8 mouse cellular contexts compared by ENCODE assay signal in genomic region chr12:79641570-79642285, GRCm38 (mm10).
DNase-seq lines count a peak whose midpoint lies in the region; ATAC-seq and TF ChIP-seq lines count a peak whose summit lies in the region.

No protein-coding gene starts in this region.

- H3K9me3 ChIP-seq in CH12.LX (replicated peaks; ENCODE audit: low read length), result peaks cover 8% of the 10 kb centered on the region
- no peaks in the 10 kb centered on the region for H3K9me3 ChIP-seq in heart, embryonic 16.5 days (replicated peaks; ENCODE audit: control insufficient read depth, low read length)
- H3K9me3 ChIP-seq in limb, embryonic 10.5 days (replicated peaks), result no peaks in the 10 kb centered on the region

- in situ Hi-C loops in CH12.LX (cut with MboI; ENCODE audit: low pct_ligation_motif_present, low pct_unique_long_range_greater_than_20kb, low sequenced_read_pairs), result no loop called here

- H3K4me2 ChIP-seq in CH12.LX (ENCODE audit: insufficient read depth, low read depth, poor library complexity, severe bottlenecking), result peak overlapping the region; percentile 64; the same call in 1 of the 2 replicates
- no peak overlapping the region for H3K4me2 ChIP-seq in heart, embryonic 16.5 days (ENCODE audit: low read depth, low read length)

- TF ChIP-seq CTCF in gastrocnemius, adult 2 months (IDR thresholded peaks at IDR 0.05), result peak; percentile 63
- no peak for TF ChIP-seq CTCF in CH12.LX (conservative IDR thresholded peaks at IDR 0.05 in 1 of 2, IDR thresholded peaks at IDR 0.05 in 1 of 2; ENCODE audit: low read depth in 2 of 2, low read length in 2 of 2)
- no peak for TF ChIP-seq CTCF in small intestine, adult 2 months (IDR thresholded peaks at IDR 0.05; ENCODE audit: extremely low read depth, insufficient read length, insufficient replicate concordance, low read depth, low read length)

- dilution Hi-C loops in CH12.LX (cut with MboI; ENCODE audit: extremely low pct_ligation_motif_present, extremely low pct_unique_long_range_greater_than_20kb, low sequenced_read_pairs), result no loop called here

- no peaks in the 10 kb centered on the region for H3K79me2 ChIP-seq in CH12.LX (replicated peaks; ENCODE audit: control insufficient read depth, extremely low read depth, insufficient read depth, poor library complexity, severe bottlenecking)

- intact Hi-C loops in gastrocnemius, adult 2 months (cut with DNase I), result no loop called here

- peak overlapping the region; percentile 65; the same call in 1 of the 2 replicates for H3K9ac ChIP-seq in CH12.LX (ENCODE audit: insufficient read depth, low read depth)
- H3K9ac ChIP-seq in heart, embryonic 16.5 days (ENCODE audit: low read length), result no peak overlapping the region

- WGBS in heart, embryonic 16.5 days, result 65% methylated on average over 7 of the region's 7 CpGs
- WGBS in limb, embryonic 10.5 days, result 66% methylated on average over 7 of the region's 7 CpGs
- WGBS in small intestine, adult 2 months, result 55% methylated on average over 7 of the region's 7 CpGs

- no peak for ATAC-seq in heart, embryonic 16.5 days (replicated peaks; ENCODE audit: extremely low read depth, insufficient read depth, low FRiP score)

- DNase-seq in gastrocnemius, adult 2 months, result peak; percentile 66
- DNase-seq in gastrocnemius, postnatal 4 days (ENCODE audit: low spot score in 2 of 2), result no peak
- no peak for DNase-seq in CH12.LX (ENCODE audit: extremely low read depth)
- DNase-seq in limb, embryonic 10.5 days (ENCODE audit: low spot score), result no peak
- DNase-seq in embryo, embryonic 10.5 days (ENCODE audit: low spot score), result no peak
- DNase-seq in c-Kit-positive CD71-positive TER-119-positive erythroid progenitor cells, embryonic 14.5 days (ENCODE audit: low spot score), result no peak

- peak overlapping the region; percentile 31 for H3K27ac ChIP-seq in gastrocnemius, adult 2 months
- H3K27ac ChIP-seq in CH12.LX (ENCODE audit: insufficient read depth, low read depth), result peak overlapping the region; percentile 35; the same call in 1 of the 2 replicates
- peak overlapping the region; percentile 0; the same call in 1 of the 2 replicates for H3K27ac ChIP-seq in heart, embryonic 16.5 days (ENCODE audit: low read length)
- peak overlapping the region; percentile 42; the same call in 1 of the 2 replicates for H3K27ac ChIP-seq in limb, embryonic 10.5 days
- peak overlapping the region; percentile 50; the same call in 1 of the 2 replicates for H3K27ac ChIP-seq in small intestine, adult 2 months (ENCODE audit: insufficient read depth, low read depth, low read length)

- H3K4me3 ChIP-seq in gastrocnemius, adult 2 months, result no peak overlapping the region
- no peak overlapping the region for H3K4me3 ChIP-seq in CH12.LX (replicated peaks in 1 of 3; ENCODE audit: low read depth in 2 of 3, low read length in 2 of 3, poor library complexity in 1 of 3)
- H3K4me3 ChIP-seq in heart, embryonic 16.5 days (ENCODE audit: low read length), result no peak overlapping the region
- H3K4me3 ChIP-seq in limb, embryonic 10.5 days, result no peak overlapping the region
- no peak overlapping the region for H3K4me3 ChIP-seq in small intestine, adult 2 months (ENCODE audit: low read depth, low read length)

- H3K4me1 ChIP-seq in CH12.LX (ENCODE audit: control insufficient read depth in 1 of 2, insufficient read depth in 2 of 2), result peaks cover 23 to 70% of the 10 kb centered on the region in 2 experiments
- H3K4me1 ChIP-seq in heart, embryonic 16.5 days (ENCODE audit: control insufficient read depth, insufficient read depth, low read length), result no peaks in the 10 kb centered on the region
- H3K4me1 ChIP-seq in limb, embryonic 10.5 days, result peaks cover 18% of the 10 kb centered on the region; the same call in 1 of the 2 replicates
- H3K4me1 ChIP-seq in small intestine, adult 2 months (ENCODE audit: control insufficient read depth, insufficient read depth, insufficient read length, low read length), result peaks cover 8% of the 10 kb centered on the region; the same call in 1 of the 2 replicates

- 0 out of 2 replicates have a peak, but pooled peaks have one; percentile 33 for TF ChIP-seq EP300 in CH12.LX (IDR thresholded peaks at IDR 0.05; ENCODE audit: low read length)

- TF ChIP-seq POLR2A in CH12.LX (IDR thresholded peaks at IDR 0.05; ENCODE audit: low read depth, low read length), result no peak
- TF ChIP-seq POLR2A in small intestine, adult 2 months (IDR thresholded peaks at IDR 0.05; ENCODE audit: low read depth, low read length), result no peak

- no peaks in the 10 kb centered on the region for H3K27me3 ChIP-seq in CH12.LX (replicated peaks)
- H3K27me3 ChIP-seq in heart, embryonic 16.5 days (ENCODE audit: control insufficient read depth, insufficient read depth, low read length), result no peaks in the 10 kb centered on the region
- no peaks in the 10 kb centered on the region for H3K27me3 ChIP-seq in limb, embryonic 10.5 days (ENCODE audit: low read depth, poor library complexity, severe bottlenecking)
- H3K27me3 ChIP-seq in small intestine, adult 2 months (ENCODE audit: control insufficient read depth, insufficient read depth, low read length), result no peaks in the 10 kb centered on the region

- peaks cover 0 to 7% of the 10 kb centered on the region in 2 experiments for H3K36me3 ChIP-seq in CH12.LX (replicated peaks in 1 of 2; ENCODE audit: control insufficient read depth in 1 of 2, insufficient read depth in 1 of 2, low read length in 1 of 2)
- H3K36me3 ChIP-seq in heart, embryonic 16.5 days (ENCODE audit: control insufficient read depth, insufficient read depth), result no peaks in the 10 kb centered on the region
- H3K36me3 ChIP-seq in limb, embryonic 10.5 days, result no peaks in the 10 kb centered on the region
- no peaks in the 10 kb centered on the region for H3K36me3 ChIP-seq in small intestine, adult 2 months (ENCODE audit: control insufficient read depth, insufficient read depth, low read length)

- no peak for TF ChIP-seq RAD21 in CH12.LX (IDR thresholded peaks at IDR 0.05; ENCODE audit: low read depth, low read length)

TF ChIP-seq in CH12.LX, 34 proteins besides CTCF, POLR2A, EP300 and RAD21:
- TF ChIP-seq TCF12 (IDR thresholded peaks at IDR 0.05; ENCODE audit: low read depth, low read length), result no peak
- TF ChIP-seq GABPA (IDR thresholded peaks at IDR 0.05; ENCODE audit: insufficient replicate concordance, low read depth, low read length), result no peak
- 0 out of 2 replicates have a peak, but pooled peaks have one; percentile 36 for TF ChIP-seq MAX (IDR thresholded peaks at IDR 0.05; ENCODE audit: low read length)
- no peak for TF ChIP-seq MAZ (IDR thresholded peaks at IDR 0.05; ENCODE audit: low read depth, low read length)
- TF ChIP-seq USF2 (conservative IDR thresholded peaks at IDR 0.05; ENCODE audit: low read depth, low read length), result no peak

Comparison
In these comparisons a context has a peak if more than half of its experiments do, and no peak if none do; other contexts are left out.
1. H3K27ac ChIP-seq: peak in every context shown above with its lines; median percentile 50 in small intestine, adult 2 months; 42 in limb, embryonic 10.5 days; 35 in CH12.LX; 31 in gastrocnemius, adult 2 months; 0 in heart, embryonic 16.5 days.